ENCODE assay signal across 17 mouse cellular contexts in genomic region chr8:50082378-50082777, GRCm38 (mm10).
DNase-seq lines count a peak whose midpoint lies in the region; ATAC-seq and TF ChIP-seq lines count a peak whose summit lies in the region.
"Had no signal": no experiment of that assay in that cellular context is flagged by ENCODE, and none has a peak within 500 bp of the region (broad histone marks: within the 10 kb centered on the region; RNA-seq: fewer than 3 reads in every experiment).

No protein-coding gene starts in this region.

- H3K36me3 ChIP-seq in hindbrain, embryonic 16.5 days (ENCODE audit: control insufficient read depth, insufficient read depth, low read length), result no peaks in the 10 kb centered on the region
- no peaks in the 10 kb centered on the region for H3K36me3 ChIP-seq in hindbrain, embryonic 10.5 days
- H3K36me3 ChIP-seq in midbrain, postnatal 0 days (ENCODE audit: insufficient read depth, low read length), result no peaks in the 10 kb centered on the region
- H3K36me3 ChIP-seq in midbrain, embryonic 13.5 days, result no peaks in the 10 kb centered on the region

- H3K4me3 ChIP-seq in hindbrain, embryonic 16.5 days (ENCODE audit: low read length), result no peak overlapping the region
- H3K4me3 ChIP-seq in hindbrain, embryonic 10.5 days, result no peak overlapping the region
- no peak overlapping the region for H3K4me3 ChIP-seq in midbrain, postnatal 0 days (ENCODE audit: low read depth, low read length)
- H3K4me3 ChIP-seq in midbrain, embryonic 13.5 days (replicated peaks), result no peak overlapping the region

- DNase-seq in cerebellum, postnatal 10 days, result peak; percentile 43 to 45
- no peak for DNase-seq in cerebellum, adult 8-10 months
- DNase-seq in hindbrain, embryonic 10.5 days (ENCODE audit: low spot score), result no peak
- DNase-seq in midbrain, postnatal 0 days (ENCODE audit: low spot score), result peak; percentile 38
- peak; percentile 25 for DNase-seq in retina, postnatal 7 days (ENCODE audit: low read depth, low spot score)
- no peak for DNase-seq in right cerebral cortex, postnatal 25 days
- DNase-seq: adrenal gland, postnatal 14 days; cerebellum, adult 9-11 months; embryo, embryonic 11 days; heart, adult 18-20 months; heart, postnatal 10 days; kidney, postnatal 10 days; layer of hippocampus, adult 9-11 months; thymus, adult 2 months had no signal

- 60% methylated on average over 6 of the region's 6 CpGs for WGBS in hindbrain, embryonic 16.5 days
- WGBS in hindbrain, embryonic 10.5 days, result 94% methylated on average over 6 of the region's 6 CpGs
- WGBS in midbrain, postnatal 0 days, result 72% methylated on average over 6 of the region's 6 CpGs
- WGBS in midbrain, embryonic 13.5 days, result 88% methylated on average over 6 of the region's 6 CpGs

- H3K9ac ChIP-seq in hindbrain, embryonic 16.5 days (ENCODE audit: low read depth, low read length), result no peak overlapping the region
- no peak overlapping the region for H3K9ac ChIP-seq in midbrain, postnatal 0 days (replicated peaks; ENCODE audit: low read length, poor library complexity, severe bottlenecking)
- no peak overlapping the region for H3K9ac ChIP-seq in midbrain, embryonic 13.5 days (replicated peaks)

- H3K27me3 ChIP-seq in hindbrain, embryonic 16.5 days (replicated peaks; ENCODE audit: control insufficient read depth, insufficient read depth, low read length), result no peaks in the 10 kb centered on the region
- H3K27me3 ChIP-seq in hindbrain, embryonic 10.5 days (ENCODE audit: insufficient read depth, poor library complexity, severe bottlenecking), result no peaks in the 10 kb centered on the region
- H3K27me3 ChIP-seq in midbrain, postnatal 0 days (ENCODE audit: insufficient read depth, low read length), result no peaks in the 10 kb centered on the region
- no peaks in the 10 kb centered on the region for H3K27me3 ChIP-seq in midbrain, embryonic 13.5 days

- H3K4me2 ChIP-seq in hindbrain, embryonic 16.5 days (ENCODE audit: low read length), result peak overlapping the region; percentile 10; the same call in 1 of the 2 replicates
- H3K4me2 ChIP-seq in midbrain, postnatal 0 days (ENCODE audit: low read depth, low read length, poor library complexity, severe bottlenecking), result no peak overlapping the region
- no peak overlapping the region for H3K4me2 ChIP-seq in midbrain, embryonic 13.5 days (replicated peaks)
- H3K4me2 ChIP-seq: liver, embryonic 11.5 days had no signal

- no peak for ATAC-seq in hindbrain, embryonic 16.5 days
- no peak for ATAC-seq in midbrain, postnatal 0 days (ENCODE audit: low FRiP score)
- no peak for ATAC-seq in midbrain, embryonic 13.5 days

- no peak overlapping the region for H3K27ac ChIP-seq in hindbrain, embryonic 16.5 days (ENCODE audit: low read depth, low read length)
- H3K27ac ChIP-seq in hindbrain, embryonic 10.5 days, result no peak overlapping the region
- no peak overlapping the region for H3K27ac ChIP-seq in midbrain, postnatal 0 days (ENCODE audit: low read depth, low read length)
- no peak overlapping the region for H3K27ac ChIP-seq in midbrain, embryonic 13.5 days

- TF ChIP-seq CTCF in midbrain, postnatal 0 days (IDR thresholded peaks at IDR 0.05), result no peak

- H3K9me3 ChIP-seq in hindbrain, embryonic 16.5 days (ENCODE audit: control insufficient read depth, low read length), result no peaks in the 10 kb centered on the region
- H3K9me3 ChIP-seq in hindbrain, embryonic 10.5 days, result no peaks in the 10 kb centered on the region
- H3K9me3 ChIP-seq in midbrain, postnatal 0 days (ENCODE audit: low read length), result no peaks in the 10 kb centered on the region
- H3K9me3 ChIP-seq in midbrain, embryonic 13.5 days, result no peaks in the 10 kb centered on the region

- H3K4me1 ChIP-seq in hindbrain, embryonic 16.5 days (ENCODE audit: control insufficient read depth, insufficient read depth, low read depth, low read length), result no peaks in the 10 kb centered on the region
- no peaks in the 10 kb centered on the region for H3K4me1 ChIP-seq in hindbrain, embryonic 10.5 days (replicated peaks)
- no peaks in the 10 kb centered on the region for H3K4me1 ChIP-seq in midbrain, postnatal 0 days (ENCODE audit: insufficient read depth, low read length)
- no peaks in the 10 kb centered on the region for H3K4me1 ChIP-seq in midbrain, embryonic 13.5 days (replicated peaks)

Comparison
In these comparisons a context has a peak if more than half of its experiments do, and no peak if none do; other contexts are left out.
1. DNase-seq: peak in cerebellum, postnatal 10 days (2 of 2), midbrain, postnatal 0 days (single experiment) and retina, postnatal 7 days (single experiment); none in cerebellum, adult 8-10 months (single experiment), hindbrain, embryonic 10.5 days (single experiment) and right cerebral cortex, postnatal 25 days (single experiment).